Mouse (Mus musculus) heart, adult 8-10 months (tissue): ENCODE measurements at regions not wholly inside any gene's neighbourhood (a gene's known extent, or its start where the extent isn't known, plus 50 kb on each side); places are given as distances from the start of the nearest gene placed in this dataset.

Source experiments
- DNase-seq: peaks from one replicate; pipeline ENCODE4 v3.0.0; 2022; ENCODE audit warnings: low spot score

GRCm38 (mm10) chr11:63570646-63571045, 351.4 kb downstream of the Hs3st3b1 start:
- no peak for DNase-seq

GRCm38 (mm10) chr11:63573271-63573670, 348.8 kb downstream of the Hs3st3b1 start:
- no peak for DNase-seq

- no peak for DNase-seq
These were observed 338.8 kb downstream of the Hs3st3b1 start for GRCm38 (mm10) chr11:63583321-63583720.

GRCm38 (mm10) chr11:63585216-63585869, 336.7 kb downstream of the Hs3st3b1 start:
- DNase-seq = no peak

GRCm38 (mm10) chr11:63620220-63620619, 301.9 kb downstream of the Hs3st3b1 start:
- DNase-seq = no peak

- no peak for DNase-seq
These were observed 291.8 kb downstream of the Hs3st3b1 start for GRCm38 (mm10) chr11:63630336-63630735.

GRCm38 (mm10) chr11:63657057-63657456, 265.0 kb downstream of the Hs3st3b1 start:
- DNase-seq = no peak

GRCm38 (mm10) chr11:63665268-63665934, 256.7 kb downstream of the Hs3st3b1 start:
- no peak for DNase-seq

- no peak for DNase-seq
These were observed 251.6 kb downstream of the Hs3st3b1 start for GRCm38 (mm10) chr11:63670477-63670876.

- DNase-seq = no peak
These were observed 250.3 kb downstream of the Hs3st3b1 start for GRCm38 (mm10) chr11:63671816-63672215.

- no peak for DNase-seq
These were observed 244.2 kb downstream of the Hs3st3b1 start for GRCm38 (mm10) chr11:63677921-63678320.

GRCm38 (mm10) chr11:63678382-63678905, 243.6 kb downstream of the Hs3st3b1 start:
- no peak for DNase-seq

- DNase-seq = no peak
These were observed 242.6 kb downstream of the Hs3st3b1 start for GRCm38 (mm10) chr11:63679491-63679890.

GRCm38 (mm10) chr11:63684228-63684980, 237.7 kb downstream of the Hs3st3b1 start:
- DNase-seq = no peak

GRCm38 (mm10) chr11:63691041-63691440, 231.0 kb downstream of the Hs3st3b1 start:
- no peak for DNase-seq

- DNase-seq = no peak
These were observed 217.0 kb downstream of the Hs3st3b1 start for GRCm38 (mm10) chr11:63704995-63705580.

- DNase-seq = no peak
These were observed 216.0 kb downstream of the Hs3st3b1 start for GRCm38 (mm10) chr11:63706057-63706456.

- DNase-seq = no peak
These were observed 215.0 kb downstream of the Hs3st3b1 start for GRCm38 (mm10) chr11:63707093-63707492.

- DNase-seq = no peak
These were observed 213.7 kb downstream of the Hs3st3b1 start for GRCm38 (mm10) chr11:63708412-63708811.

- no peak for DNase-seq
These were observed 209.8 kb downstream of the Hs3st3b1 start for GRCm38 (mm10) chr11:63712053-63712864.

GRCm38 (mm10) chr11:63722261-63722660, 199.8 kb downstream of the Hs3st3b1 start:
- no peak for DNase-seq
